Mouse (Mus musculus) lung, embryonic 15.5 days (tissue): ENCODE measurements at regions not wholly inside any gene's neighbourhood (a gene's known extent, or its start where the extent isn't known, plus 50 kb on each side); places are given as distances from the start of the nearest gene placed in this dataset.

Experiments
- ATAC-seq: fragments of 200-750 bp; cut with Nextera tagmentation; 2 replicates; pipeline ENCODE4 v1.8.0; 2017; ENCODE audit warnings: moderate number of reproducible peaks, borderline replicate concordance; ENCODE audit not compliant: low FRiP score, low TSS enrichment; ENCODE audit errors: extremely low read depth
- H3K27ac ChIP-seq: fragments of 300-500 bp; sonication (generic); 2 replicates; pipeline ENCODE4 v1.5.1; 2015; ENCODE audit warnings: moderate library complexity, mild to moderate bottlenecking, inconsistent platforms
- H3K27me3 ChIP-seq: fragments of 300-500 bp; sonication (generic); 2 replicates; pipeline ENCODE4 v1.6.1; 2015; ENCODE audit warnings: inconsistent platforms
- H3K36me3 ChIP-seq: fragments of 300-500 bp; sonication (generic); 2 replicates; pipeline ENCODE4 v1.6.1; 2015; ENCODE audit warnings: inconsistent platforms
- H3K4me1 ChIP-seq: fragments of 300-500 bp; sonication (generic); 2 replicates; pipeline ENCODE4 v1.6.1; 2015; ENCODE audit warnings: inconsistent platforms
- H3K4me2 ChIP-seq: fragments of 300-500 bp; sonication (generic); 2 replicates; pipeline ENCODE4 v1.6.1; 2015; ENCODE audit warnings: inconsistent platforms, mild to moderate bottlenecking, moderate library complexity
- H3K4me3 ChIP-seq: fragments of 300-500 bp; sonication (generic); 2 replicates; pipeline ENCODE4 v1.5.1; 2015; ENCODE audit warnings: mild to moderate bottlenecking, inconsistent platforms
- H3K9ac ChIP-seq: fragments of 300-500 bp; sonication (generic); 2 replicates; pipeline ENCODE4 v1.6.1; 2015; ENCODE audit warnings: inconsistent platforms
- H3K9me3 ChIP-seq: fragments of 300-500 bp; sonication (generic); 2 replicates; pipeline ENCODE4 v1.6.1; 2016; ENCODE audit warnings: inconsistent platforms
- WGBS: fragments of 180-500 bp; shearing (Covaris S2); methylation state at CpG from one replicate; pipeline ENCODE4 v1.1.7; 2015; 5-methylcytosine and 5-hydroxymethylcytosine counted together

DNA sequence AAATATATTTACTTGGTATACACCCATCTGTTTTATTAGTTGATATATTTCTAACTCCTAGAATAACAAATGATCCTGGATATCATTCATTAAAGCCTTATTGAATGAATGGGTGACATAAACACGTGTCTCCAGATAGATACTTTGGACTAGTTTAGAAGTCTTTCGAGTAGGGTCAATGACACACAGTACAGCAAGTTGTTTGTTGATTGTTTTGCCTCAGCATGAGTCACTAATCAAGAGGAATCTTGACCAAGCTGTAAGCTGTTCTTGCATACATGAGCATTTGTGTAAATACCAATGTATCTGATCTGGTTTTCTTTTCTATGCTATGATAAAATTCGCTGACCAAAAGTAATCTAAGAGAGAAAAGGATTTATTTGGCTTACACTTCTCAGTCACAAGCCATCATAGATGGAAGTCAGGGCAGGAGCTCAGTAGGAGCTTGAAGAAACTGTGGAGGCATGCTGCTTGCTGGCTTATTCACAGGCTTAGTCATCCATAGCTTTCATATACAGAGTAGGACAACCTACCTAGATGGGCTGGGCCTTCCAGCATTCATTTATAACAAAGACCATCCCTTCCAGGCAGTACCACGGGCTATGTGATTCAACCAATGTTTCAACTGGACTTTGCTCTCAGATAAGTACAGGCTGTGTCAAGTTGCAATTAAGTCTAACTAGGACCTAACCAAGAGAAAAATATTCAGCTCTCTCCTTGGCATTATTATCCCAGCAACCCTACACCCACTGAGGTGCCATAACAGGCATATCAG is 192.5 kb downstream of the Rdh14 start:
- Histone ChIP-seq H3K27ac (no peak overlapping the region), H3K9ac (no peak overlapping the region), H3K9me3 (no peaks in the 10 kb centered on the region), H3K36me3 (no peaks in the 10 kb centered on the region), H3K27me3 (no peaks in the 10 kb centered on the region), H3K4me2 (no peak overlapping the region), H3K4me3 (no peak overlapping the region), H3K4me1 (no peaks in the 10 kb centered on the region)
- no peak for ATAC-seq
- 68% methylated on average over 4 of the region's 4 CpGs for WGBS

GRCm38 (mm10) chr12:10584026-10584425 is 193.5 kb downstream of the Rdh14 start:
- Histone ChIP-seq H3K9me3 (no peaks in the 10 kb centered on the region), H3K9ac (no peak overlapping the region), H3K4me2 (no peak overlapping the region), H3K36me3 (no peaks in the 10 kb centered on the region), H3K27me3 (no peaks in the 10 kb centered on the region), H3K27ac (no peak overlapping the region), H3K4me1 (no peaks in the 10 kb centered on the region), H3K4me3 (no peak overlapping the region)
- WGBS = 64% methylated on average over 7 of the region's 7 CpGs
- ATAC-seq = no peak

- no peaks in the 10 kb centered on the region for H3K36me3 ChIP-seq
- H3K9ac ChIP-seq = no peak overlapping the region
- H3K4me3 ChIP-seq = no peak overlapping the region
- ATAC-seq = peak; percentile 85; the same call in 1 of the 2 replicates
- 24% methylated on average over 8 of the region's 8 CpGs for WGBS
- H3K4me2 ChIP-seq = no peak overlapping the region
- H3K27me3 ChIP-seq = no peaks in the 10 kb centered on the region
- no peaks in the 10 kb centered on the region for H3K9me3 ChIP-seq
- H3K4me1 ChIP-seq = no peaks in the 10 kb centered on the region
- H3K27ac ChIP-seq = no peak overlapping the region
Observed at GRCm38 (mm10) chr12:10589537-10589936, 199.0 kb downstream of the Rdh14 start.

- H3K27ac ChIP-seq = no peak overlapping the region
- no peak for ATAC-seq
- no peak overlapping the region for H3K4me2 ChIP-seq
- H3K9ac ChIP-seq = no peak overlapping the region
- no peak overlapping the region for H3K4me3 ChIP-seq
- no peaks in the 10 kb centered on the region for H3K9me3 ChIP-seq
- H3K4me1 ChIP-seq = no peaks in the 10 kb centered on the region
- no peaks in the 10 kb centered on the region for H3K27me3 ChIP-seq
- 10% methylated on average over 7 of the region's 7 CpGs for WGBS
- no peaks in the 10 kb centered on the region for H3K36me3 ChIP-seq
Observed at GRCm38 (mm10) chr12:10597976-10598746, 207.6 kb downstream of the Rdh14 start.

DNA sequence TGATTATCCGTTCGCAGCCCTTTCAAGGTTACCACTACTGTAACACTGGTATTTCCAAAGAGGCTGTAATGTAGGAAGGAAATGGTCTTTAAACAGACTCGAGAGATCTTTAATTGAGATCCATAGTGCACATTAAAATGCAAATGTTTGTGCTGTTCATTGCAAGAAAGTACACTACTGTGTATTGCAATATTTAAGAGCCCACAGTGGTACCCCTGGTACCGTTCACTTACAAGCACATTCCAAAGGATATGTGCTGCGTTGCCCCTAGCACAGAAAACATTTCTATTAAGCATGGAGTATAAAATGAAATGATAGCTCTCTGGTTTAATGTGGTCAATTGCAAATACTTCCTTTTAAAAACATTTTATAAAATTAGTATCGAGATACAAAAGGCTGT is 209.5 kb downstream of the Rdh14 start:
- Histone ChIP-seq H3K4me3 (no peak overlapping the region), H3K9ac (no peak overlapping the region), H3K4me2 (no peak overlapping the region), H3K27me3 (no peaks in the 10 kb centered on the region), H3K27ac (no peak overlapping the region), H3K4me1 (no peaks in the 10 kb centered on the region), H3K9me3 (no peaks in the 10 kb centered on the region), H3K36me3 (no peaks in the 10 kb centered on the region)
- WGBS = 74% methylated on average over 6 of the region's 6 CpGs
- no peak for ATAC-seq

DNA sequence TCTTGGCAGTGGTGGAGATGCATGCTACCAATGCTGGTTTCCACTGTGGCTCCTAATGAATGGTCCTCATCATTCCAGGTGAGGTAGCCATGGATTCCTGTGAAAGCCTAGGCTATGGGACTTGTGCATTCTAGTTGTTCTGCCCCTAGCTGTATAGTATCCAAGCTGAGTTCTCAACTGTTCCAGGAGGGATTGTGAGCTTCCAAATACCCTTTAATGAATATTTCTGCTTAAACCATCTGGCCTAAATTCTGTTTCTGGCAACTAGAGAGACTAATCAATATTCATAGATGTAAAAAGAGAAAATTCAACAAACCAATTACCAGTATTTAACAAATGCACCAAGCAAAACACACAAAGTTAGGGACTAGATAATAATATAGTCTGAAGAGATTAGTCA is 227.7 kb downstream of the Rdh14 start:
- no peak overlapping the region for H3K4me3 ChIP-seq
- ATAC-seq = no peak
- no peak overlapping the region for H3K9ac ChIP-seq
- H3K9me3 ChIP-seq = no peaks in the 10 kb centered on the region
- H3K27ac ChIP-seq = no peak overlapping the region
- no peaks in the 10 kb centered on the region for H3K4me1 ChIP-seq
- H3K4me2 ChIP-seq = no peak overlapping the region
- H3K36me3 ChIP-seq = no peaks in the 10 kb centered on the region
- H3K27me3 ChIP-seq = no peaks in the 10 kb centered on the region

DNA sequence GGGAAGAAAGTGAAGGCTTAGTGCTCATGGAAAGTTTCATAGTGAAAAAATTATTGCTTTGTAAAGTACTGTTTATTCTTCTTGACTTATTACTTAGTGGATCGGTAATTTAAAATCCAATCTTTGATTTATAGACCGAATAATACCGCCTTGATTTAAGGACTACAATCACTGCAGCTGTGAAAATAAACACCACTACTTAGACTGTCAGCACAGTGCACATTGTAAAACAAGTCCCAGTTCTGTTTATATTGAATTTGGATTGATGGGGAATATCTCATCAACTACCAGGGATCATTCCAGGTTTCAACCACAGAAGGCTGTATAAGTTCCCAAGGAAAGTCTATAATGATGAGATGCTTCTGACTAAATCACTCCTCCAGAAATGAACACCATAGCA is 230.0 kb downstream of the Rdh14 start:
- no peaks in the 10 kb centered on the region for H3K36me3 ChIP-seq
- ATAC-seq = no peak
- H3K27ac ChIP-seq = no peak overlapping the region
- no peak overlapping the region for H3K9ac ChIP-seq
- no peaks in the 10 kb centered on the region for H3K4me1 ChIP-seq
- H3K27me3 ChIP-seq = no peaks in the 10 kb centered on the region
- no peaks in the 10 kb centered on the region for H3K9me3 ChIP-seq
- no peak overlapping the region for H3K4me3 ChIP-seq
- WGBS = 35% methylated on average over 3 of the region's 3 CpGs
- H3K4me2 ChIP-seq = no peak overlapping the region

DNA sequence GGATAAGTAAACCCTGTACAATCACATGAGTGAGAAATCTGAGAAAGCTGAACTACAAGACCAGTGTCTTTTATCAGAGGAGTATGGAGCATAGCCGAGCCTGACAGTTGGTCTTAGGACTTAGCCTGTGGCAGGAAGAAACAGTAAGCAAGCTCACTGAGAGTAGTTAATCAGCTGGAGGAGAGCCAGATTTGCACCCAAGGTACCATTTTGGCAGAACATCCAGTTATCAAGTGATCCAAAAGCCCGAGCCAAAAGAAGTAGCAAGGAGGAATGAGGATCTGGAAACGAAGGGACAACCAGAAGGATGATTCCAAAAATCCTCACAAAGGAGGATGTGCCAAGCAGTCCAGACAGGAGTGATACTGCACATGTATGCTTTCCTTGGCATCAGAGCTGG is 248.0 kb downstream of the Rdh14 start:
- no peak for ATAC-seq
- 64% methylated on average over 3 of the region's 3 CpGs for WGBS
- no peak overlapping the region for H3K27ac ChIP-seq
- H3K4me3 ChIP-seq = no peak overlapping the region
- no peaks in the 10 kb centered on the region for H3K27me3 ChIP-seq
- no peak overlapping the region for H3K4me2 ChIP-seq
- H3K4me1 ChIP-seq = no peaks in the 10 kb centered on the region
- no peaks in the 10 kb centered on the region for H3K9me3 ChIP-seq
- H3K36me3 ChIP-seq = no peaks in the 10 kb centered on the region
- no peak overlapping the region for H3K9ac ChIP-seq

DNA sequence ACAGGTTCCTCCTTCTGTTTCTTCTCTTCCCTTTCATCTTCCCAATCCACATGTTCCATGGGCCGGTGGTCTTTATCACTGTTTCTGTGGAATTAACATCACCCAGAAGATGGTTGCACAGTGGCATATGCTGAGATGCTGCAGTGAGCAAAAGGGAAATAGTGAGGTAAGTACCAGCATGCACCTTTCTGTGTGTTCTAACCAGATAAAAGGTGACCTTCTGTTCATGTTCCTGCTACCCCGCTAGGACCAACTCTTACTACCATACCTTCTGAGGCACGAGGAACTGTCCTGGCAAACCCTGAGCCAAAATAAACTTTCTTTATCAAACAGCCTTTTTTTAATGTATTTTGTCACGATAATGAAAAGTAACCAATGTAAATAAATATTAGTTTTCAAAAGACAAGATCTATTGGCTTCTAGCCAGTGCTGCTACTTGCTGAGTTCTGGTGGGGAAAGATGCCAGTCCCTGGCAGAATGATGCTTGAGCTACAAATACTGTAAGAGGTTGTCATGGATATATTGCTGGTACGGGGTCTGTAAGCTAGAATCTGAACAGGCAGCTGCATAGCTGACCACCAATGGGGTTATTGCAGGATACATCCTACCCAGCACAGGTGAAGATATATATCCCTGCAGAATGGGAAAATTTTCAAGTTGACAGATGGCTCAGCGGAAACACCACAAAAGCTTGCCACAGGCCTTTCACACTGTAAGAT is 264.1 kb downstream of the Rdh14 start:
- no peaks in the 10 kb centered on the region for H3K27me3 ChIP-seq

DNA sequence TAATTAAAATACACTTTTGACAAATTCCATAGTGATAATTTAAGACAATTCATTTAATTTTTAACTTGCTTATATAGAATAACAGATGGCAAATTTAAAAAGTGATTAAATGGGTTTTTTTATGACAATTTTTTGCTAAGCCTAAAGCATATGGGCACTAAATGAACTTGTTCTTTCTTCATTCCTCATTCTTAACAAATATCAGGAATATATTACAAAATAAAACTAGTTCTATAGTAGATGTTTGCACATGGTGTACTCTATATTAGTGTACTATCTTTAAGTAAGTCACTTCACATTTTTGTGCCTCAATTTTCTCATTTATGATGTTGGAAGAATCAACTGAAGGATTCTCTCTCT is 264.6 kb downstream of the Rdh14 start:
- H3K9ac ChIP-seq = no peak overlapping the region
- H3K9me3 ChIP-seq = no peaks in the 10 kb centered on the region
- H3K27me3 ChIP-seq = no peaks in the 10 kb centered on the region
- H3K4me2 ChIP-seq = no peak overlapping the region
- H3K27ac ChIP-seq = no peak overlapping the region
- H3K4me3 ChIP-seq = no peak overlapping the region
- ATAC-seq = no peak
- no peaks in the 10 kb centered on the region for H3K36me3 ChIP-seq
- H3K4me1 ChIP-seq = no peaks in the 10 kb centered on the region

More for the DNA sequence above, 264.1 kb downstream of the Rdh14 start:
- Histone ChIP-seq H3K27ac (no peak overlapping the region), H3K9ac (no peak overlapping the region), H3K4me2 (no peak overlapping the region), H3K36me3 (no peaks in the 10 kb centered on the region), H3K4me3 (no peak overlapping the region), H3K9me3 (no peaks in the 10 kb centered on the region), H3K4me1 (no peaks in the 10 kb centered on the region)
- 65% methylated on average over 6 of the region's 6 CpGs for WGBS
- ATAC-seq = no peak

GRCm38 (mm10) chr12:10658826-10659225 is 268.3 kb downstream of the Rdh14 start:
- H3K9ac ChIP-seq = no peak overlapping the region
- H3K4me2 ChIP-seq = no peak overlapping the region
- no peaks in the 10 kb centered on the region for H3K4me1 ChIP-seq
- no peak overlapping the region for H3K4me3 ChIP-seq
- no peaks in the 10 kb centered on the region for H3K9me3 ChIP-seq
- no peak overlapping the region for H3K27ac ChIP-seq
- ATAC-seq = no peak
- H3K36me3 ChIP-seq = no peaks in the 10 kb centered on the region
- H3K27me3 ChIP-seq = no peaks in the 10 kb centered on the region
- WGBS = 66% methylated on average over 2 of the region's 2 CpGs

DNA sequence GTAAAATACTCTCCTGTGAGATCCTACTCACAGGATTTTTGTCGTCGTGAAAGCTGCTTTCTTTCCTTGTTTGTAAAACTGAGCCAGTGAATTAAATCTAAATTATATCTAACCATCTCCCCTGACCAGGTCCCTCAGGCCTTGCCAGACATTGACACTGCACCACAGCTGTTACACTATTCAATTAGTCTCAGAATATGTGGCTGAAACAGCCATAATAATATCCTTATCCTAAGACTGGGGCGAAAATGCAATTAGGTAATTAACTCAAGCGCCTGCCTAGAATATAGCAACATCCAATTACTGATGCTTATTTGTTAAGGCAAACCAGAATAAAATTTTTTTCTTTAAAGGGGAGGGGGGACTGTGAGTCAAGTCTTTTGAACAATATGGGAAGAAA is 296.2 kb downstream of the Rdh14 start:
- WGBS = 88% methylated on average over 4 of the region's 4 CpGs

More for the DNA sequence above, 296.2 kb downstream of the Rdh14 start:
- no peak overlapping the region for H3K4me2 ChIP-seq
- no peaks in the 10 kb centered on the region for H3K27me3 ChIP-seq
- H3K4me3 ChIP-seq = no peak overlapping the region
- H3K9ac ChIP-seq = no peak overlapping the region
- H3K36me3 ChIP-seq = no peaks in the 10 kb centered on the region
- no peaks in the 10 kb centered on the region for H3K4me1 ChIP-seq
- no peak overlapping the region for H3K27ac ChIP-seq
- no peak for ATAC-seq
- no peaks in the 10 kb centered on the region for H3K9me3 ChIP-seq
